Mouse (Mus musculus): ENCODE measurements around the gene Adap1.
"Not testable (repeated sequence)": the region's sequence is repeated elsewhere in the genome, so short reads cannot be mapped to it uniquely, and the experiment has no call there.

The Adap1 gene

DNA sequence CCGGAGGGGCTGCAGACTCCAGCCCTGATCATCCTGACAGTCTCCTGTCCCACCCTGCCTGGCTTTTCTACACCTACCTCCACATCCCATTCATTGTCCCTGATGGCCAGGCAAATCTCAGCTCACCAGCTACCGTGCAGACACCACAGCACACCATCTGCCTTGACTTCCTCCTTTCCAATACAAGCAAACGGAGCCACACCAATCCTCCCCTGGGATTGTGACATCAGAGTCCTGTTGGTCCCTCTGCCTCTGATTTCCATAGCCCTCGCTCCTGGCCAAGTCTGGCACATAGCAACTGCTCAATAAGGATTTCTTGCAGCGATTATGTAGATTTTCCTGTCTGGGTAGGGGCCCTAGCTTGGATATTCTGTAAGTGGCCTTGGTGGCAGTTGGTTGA, 25.7 kb upstream of the Adap1 start, which contains the start of gene Cox19:
Gene Cox19 (minus strand): TSS at position 285 of the 400 bp plus-strand sequence.
- no peak for DNase-seq (ENCODE audit: extremely low spot score, low spot score)

- DNase-seq (ENCODE audit: extremely low spot score, low spot score) = no peak
Observed at GRCm38 (mm10) chr5:139349713-139350112, 24.3 kb upstream of the Adap1 start.

DNA sequence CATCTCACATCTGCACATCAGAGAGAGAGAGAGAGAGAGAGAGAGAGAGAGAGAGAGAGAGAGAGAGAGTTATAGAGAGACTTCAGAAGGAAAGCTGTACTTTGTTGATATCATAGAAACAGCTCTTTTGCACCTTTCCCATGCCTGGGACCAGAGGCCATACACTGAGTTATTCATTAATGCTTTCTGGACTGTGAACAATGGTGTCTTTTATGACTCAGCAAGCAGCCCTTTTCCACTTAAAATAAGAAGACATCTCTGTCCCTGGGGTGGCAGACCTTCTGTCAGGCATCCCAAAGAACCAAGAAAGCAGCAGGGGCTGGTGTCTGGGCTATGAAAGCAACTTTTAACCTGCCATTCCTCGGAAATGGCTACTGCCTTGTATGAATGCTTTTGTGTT, 21.8 kb upstream of the Adap1 start:
- DNase-seq (ENCODE audit: extremely low spot score, low spot score) = no peak

GRCm38 (mm10) chr5:139345364-139345714, 19.9 kb upstream of the Adap1 start:
- no peak for DNase-seq (ENCODE audit: extremely low spot score, low spot score)

GRCm38 (mm10) chr5:139344687-139345363, 19.4 kb upstream of the Adap1 start:
- DNase-seq (ENCODE audit: extremely low spot score, low spot score) = peak; percentile 93

GRCm38 (mm10) chr5:139344021-139344686, 18.7 kb upstream of the Adap1 start:
- DNase-seq (ENCODE audit: extremely low spot score, low spot score) = peak; percentile 80

- no peak for DNase-seq (ENCODE audit: extremely low spot score, low spot score)
Observed at GRCm38 (mm10) chr5:139338891-139339290, 13.5 kb upstream of the Adap1 start.

DNA sequence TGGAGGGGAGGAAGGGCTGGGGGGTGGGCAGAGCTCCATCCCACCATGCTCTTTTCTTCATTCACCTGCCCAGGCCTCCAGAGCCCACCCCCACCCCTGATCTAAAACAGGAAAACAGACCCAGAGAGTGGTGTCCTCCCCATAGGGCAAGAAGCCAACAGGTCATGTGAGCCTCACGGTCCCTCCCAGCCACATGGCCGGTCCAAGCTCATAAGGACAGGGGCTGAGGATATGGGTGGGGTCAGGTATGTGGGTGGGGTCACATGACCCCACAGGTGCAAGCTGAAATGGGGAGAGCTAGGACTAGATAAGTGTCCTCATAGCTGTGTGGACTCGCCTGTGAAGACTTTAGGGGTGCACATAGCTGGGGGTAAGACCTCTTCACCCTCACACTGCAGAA, 13.0 kb upstream of the Adap1 start:
- DNase-seq (ENCODE audit: extremely low spot score, low spot score) = no peak

DNA sequence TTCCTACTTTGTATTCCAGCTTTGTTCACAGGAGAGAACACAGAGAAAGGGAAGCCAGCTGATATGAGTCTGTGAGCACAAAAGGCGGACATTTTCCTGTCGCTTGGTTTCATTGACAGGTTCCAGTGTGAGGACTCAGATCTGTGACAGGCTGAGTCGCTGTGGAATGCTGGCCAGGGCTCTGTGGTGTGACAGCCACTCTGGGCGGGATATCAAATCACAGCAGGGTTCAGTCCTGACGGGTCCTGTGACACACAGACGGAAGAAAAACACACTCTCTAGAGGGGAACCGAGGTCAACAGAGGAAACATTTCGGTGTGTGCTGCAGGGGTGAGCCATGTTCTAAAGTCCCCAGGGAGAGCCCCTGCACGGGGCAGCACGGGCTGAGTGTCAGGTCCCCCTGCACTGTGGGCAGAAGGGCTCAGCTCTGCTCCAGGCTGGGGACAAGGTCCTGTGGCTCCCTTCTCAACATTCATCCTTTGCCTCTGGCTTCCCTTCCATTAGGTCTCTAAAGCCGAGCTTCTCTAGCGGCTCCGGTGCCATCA, 12.5 kb upstream of the Adap1 start:
- no peak for DNase-seq (ENCODE audit: extremely low spot score, low spot score)

DNA sequence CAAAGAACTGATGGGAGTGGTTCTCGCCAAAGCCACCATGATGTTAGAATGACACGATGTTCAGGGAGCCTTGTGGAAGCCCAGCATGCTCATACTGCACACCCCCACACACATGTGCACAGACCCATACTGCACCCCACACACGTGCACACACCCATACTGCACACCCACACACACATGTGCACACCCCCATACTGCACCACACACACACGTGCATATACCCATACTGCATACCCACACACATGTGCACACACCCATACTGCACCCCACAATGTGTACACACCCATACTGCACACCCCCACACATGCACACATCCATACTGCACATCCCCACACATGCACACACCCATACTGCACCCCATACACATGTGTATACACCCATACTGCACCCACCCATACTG, 10.2 kb upstream of the Adap1 start:
- DNase-seq (ENCODE audit: extremely low spot score, low spot score) = no peak

DNA sequence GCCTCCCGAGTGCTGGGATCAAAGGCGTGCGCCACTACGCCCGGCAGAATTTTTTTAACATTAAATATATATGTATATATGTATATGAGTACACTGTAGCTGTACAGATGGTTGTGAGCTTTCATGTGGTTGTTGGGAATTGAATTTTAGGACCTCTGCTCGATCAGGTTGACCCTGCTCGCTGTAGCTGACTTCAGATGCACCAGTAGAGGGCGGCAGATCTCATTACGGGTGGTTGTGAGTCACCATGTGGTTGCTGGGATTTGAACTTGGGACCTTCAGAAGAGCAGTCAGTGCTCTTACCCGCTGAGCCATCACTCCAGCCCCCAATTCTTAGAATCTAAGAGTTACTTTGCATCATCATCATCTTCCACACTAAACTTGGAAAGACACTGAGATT, 9.0 kb upstream of the Adap1 start:
- not testable (repeated sequence) for DNase-seq (ENCODE audit: extremely low spot score, low spot score)

- DNase-seq (ENCODE audit: extremely low spot score, low spot score) = no peak
Observed at GRCm38 (mm10) chr5:139333301-139334013, 8.0 kb upstream of the Adap1 start.

GRCm38 (mm10) chr5:139332590-139333272, 7.3 kb upstream of the Adap1 start:
- no peak for DNase-seq (ENCODE audit: extremely low spot score, low spot score)

DNA sequence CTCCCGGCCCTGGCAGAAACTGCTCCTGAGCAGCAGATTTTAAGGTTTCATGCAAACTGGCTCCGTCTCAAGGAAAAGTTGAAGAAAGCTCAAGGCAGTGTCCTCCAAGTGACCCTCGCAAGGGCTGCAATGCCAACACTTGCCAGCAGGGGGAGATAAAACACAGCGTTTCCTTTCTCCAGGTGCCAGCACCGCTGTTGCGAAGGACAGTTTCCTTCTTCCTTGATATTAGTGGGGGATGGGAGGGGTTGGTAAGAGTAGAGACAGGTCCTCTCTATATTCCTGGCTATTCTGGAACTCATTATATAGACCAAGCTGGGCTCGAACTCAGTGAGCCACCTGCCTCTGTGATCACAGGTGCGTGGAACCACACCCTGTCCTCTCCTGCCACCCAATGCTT, 6.3 kb upstream of the Adap1 start:
- DNase-seq (ENCODE audit: extremely low spot score, low spot score) = peak; percentile 89

GRCm38 (mm10) chr5:139330766-139331165, 5.3 kb upstream of the Adap1 start:
- DNase-seq (ENCODE audit: extremely low spot score, low spot score) = no peak

DNA sequence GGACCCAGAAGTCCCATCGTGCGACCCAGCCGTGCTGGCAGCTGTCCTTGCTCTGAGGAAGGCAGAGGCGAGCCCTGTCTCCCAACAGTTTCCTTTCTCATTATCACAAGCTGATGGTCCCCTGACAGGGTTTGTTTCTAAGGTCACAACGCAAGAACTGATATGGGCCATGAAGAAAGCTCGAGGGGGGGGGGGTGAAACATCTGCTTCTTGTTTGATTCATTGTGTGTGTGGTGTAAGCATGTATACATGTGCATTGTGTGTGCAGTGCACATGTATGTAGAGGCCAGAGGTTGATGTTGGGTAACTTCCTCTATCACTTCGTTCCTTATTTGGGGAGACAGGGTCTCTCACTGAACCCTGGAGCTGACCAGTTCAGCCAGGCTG, 2.2 kb upstream of the Adap1 start:
- DNase-seq (ENCODE audit: extremely low spot score, low spot score) = no peak

DNA sequence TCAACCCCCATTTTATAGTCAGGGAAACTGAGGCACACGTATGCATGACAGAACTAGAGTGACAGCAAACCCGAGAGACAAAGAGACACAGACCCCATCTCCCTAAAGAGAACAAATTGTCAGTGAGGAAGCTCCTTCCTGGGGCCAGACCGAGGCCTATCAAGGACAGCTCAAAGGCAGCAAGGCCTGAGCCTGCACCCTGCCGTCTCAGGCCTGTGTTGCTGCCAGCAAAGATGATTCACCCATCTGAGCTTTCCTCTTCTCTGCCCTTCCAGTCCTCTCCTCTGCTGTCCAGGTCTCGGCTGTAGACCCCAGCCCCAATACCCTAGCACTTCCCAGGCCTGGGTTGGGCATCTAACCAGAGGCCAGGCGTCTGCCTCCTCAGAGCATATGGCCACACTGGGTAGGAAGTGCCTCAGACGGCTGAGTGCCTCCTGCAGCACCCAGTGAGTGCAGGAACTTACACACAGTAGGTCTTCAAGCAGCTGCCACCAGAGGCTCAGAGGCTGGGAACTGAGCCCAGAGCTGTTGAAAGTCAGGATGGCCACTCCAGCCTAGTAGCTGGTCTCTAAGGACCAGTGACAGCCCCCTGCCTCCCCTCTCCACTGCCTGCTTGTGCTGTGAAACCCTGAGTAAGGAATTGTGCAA, 1.7 kb upstream of the Adap1 start:
- no peak for DNase-seq (ENCODE audit: extremely low spot score, low spot score)

GRCm38 (mm10) chr5:139326111-139326696, 782 bp upstream of the Adap1 start:
- no peak for DNase-seq (ENCODE audit: extremely low spot score, low spot score)

GRCm38 (mm10) chr5:139324691-139325394, 579 bp downstream of the Adap1 start:
- DNase-seq (ENCODE audit: extremely low spot score, low spot score) = peak; percentile 46

GRCm38 (mm10) chr5:139324045-139324491, 1.4 kb downstream of the Adap1 start:
- no peak for DNase-seq (ENCODE audit: extremely low spot score, low spot score)
